Mouse (Mus musculus) Patski (cell line): ENCODE data around the gene Dnase1l1. TPM values are rescaled to one million over a fixed set of nuclear protein-coding genes. Genes with fewer than 3 reads are reported as not detected.

Experiments
- ATAC-seq: fragments of 100-300 bp; one replicate; pipeline ENCODE4 v1.8.0; 2021
- CTCF ChIA-PET: fragments of 350-600 bp; sonication (Branson Sonifier 250); formaldehyde crosslinking; loops from one replicate; lab custom pipeline; 2022; ENCODE audit warnings: inconsistent platforms; lab: Charles Lee
- POLR2A ChIA-PET: fragments of 350-600 bp; sonication (Branson Sonifier 250); formaldehyde crosslinking; loops from one replicate; lab custom pipeline; 2022; ENCODE audit warnings: antibody characterized with exemption, inconsistent platforms; lab: Charles Lee
- DNase-seq: peaks from one replicate; pipeline ENCODE4 v3.0.0-alpha.2; 2011; ENCODE audit warnings: low read depth, low spot score
- H3K27me3 ChIP-seq: fragments of 371-371 bp; one replicate; pipeline ENCODE4 v1.5.1; 2021
- CTCF ChIP-seq: fragments of 100-300 bp; IDR thresholded peaks from one replicate; pipeline ENCODE4 v1.5.1; 2021
- in situ Hi-C: fragments of 300-500 bp; cut with MboI; formaldehyde crosslinking; loops from 3 replicates; pipeline ENCODE4 v1.11.1; 2018; ENCODE audit warnings: low pct_unique_long_range_greater_than_20kb, mixed read lengths
- polyA plus RNA-seq: library from polyadenylated mRNA; unstranded; gene quantifications from one replicate; pipeline ENCODE4 v1.2.3, GENCODE M21; 2021

Gene Dnase1l1
- polyA plus RNA-seq = 42.2 TPM

- ChIA-PET POLR2A (interaction anchor here (1.0 to 2.3 kb wide), 3 partner anchors 9 to 36 kb away, joined by 3 to 10 read pairs (median 6); partner anchors contain the start of gene Rpl10), CTCF (interaction anchor here (1.2 to 1.3 kb wide), 3 partner anchors 12 to 132 kb away, joined by 3 to 5 read pairs (median 4); no protein-coding TSS in a partner anchor)
- peaks cover 19% of the 10 kb centered on the region for H3K27me3 ChIP-seq
- ATAC-seq (peak; percentile 96), DNase-seq (no peak)
- in situ Hi-C loops = loop anchor here (5.0 kb wide), 1 partner anchor 35 kb away; the partner anchor contains the start of gene Flna
- TF ChIP-seq CTCF = no peak
Measured at GRCm38 (mm10) chrX:74281732-74282394, at the start of gene Dnase1l1, which contains the start of gene Taz. Gene Dnase1l1 (minus strand): TSS chrX:74282337. Gene Taz (plus strand): TSS chrX:74281912.

GRCm38 (mm10) chrX:74330166-74330930 is 48.2 kb upstream of the Dnase1l1 start:
- POLR2A ChIA-PET = interaction anchor here (0.6 to 1.0 kb wide), 3 partner anchors 17 to 79 kb away, joined by 3 to 7 read pairs (median 5); no protein-coding TSS in a partner anchor
- H3K27me3 ChIP-seq = no peaks in the 10 kb centered on the region
- DNase-seq (no peak), ATAC-seq (no peak)
- in situ Hi-C loops = no loop called here
- TF ChIP-seq CTCF = no peak
- CTCF ChIA-PET = interaction anchor here (1.3 to 2.2 kb wide), 2 partner anchors 12 to 16 kb away, joined by 3 to 5 read pairs; no protein-coding TSS in a partner anchor

GRCm38 (mm10) chrX:74329215-74329671 is 47.1 kb upstream of the Dnase1l1 start:
- CTCF ChIA-PET = no interaction called here

GRCm38 (mm10) chrX:74328725-74329161 is 46.6 kb upstream of the Dnase1l1 start, which contains the start of gene Plxna3:
Gene Plxna3 (plus strand): TSS chrX:74329066.
- no peak for DNase-seq
- CTCF ChIA-PET = no interaction called here
- in situ Hi-C loops = no loop called here

More at GRCm38 (mm10) chrX:74329215-74329671, 47.1 kb upstream of the Dnase1l1 start:
- DNase-seq (no peak), ATAC-seq (peak; percentile 6)
- peaks cover 8% of the 10 kb centered on the region for H3K27me3 ChIP-seq
- no peak for TF ChIP-seq CTCF
- POLR2A ChIA-PET = interaction anchor here (0.6 to 1.6 kb wide), 2 partner anchors 18 to 39 kb away, joined by 3 to 5 read pairs; no protein-coding TSS in a partner anchor
- in situ Hi-C loops = no loop called here

GRCm38 (mm10) chrX:74312540-74313464 is 30.7 kb upstream of the Dnase1l1 start, which contains the start of gene Fam50a:
Gene Fam50a (plus strand): TSS chrX:74313033.
- H3K27me3 ChIP-seq = no peaks in the 10 kb centered on the region
- DNase-seq (no peak), ATAC-seq (peak; percentile 74)
- ChIA-PET CTCF (interaction anchor here (0.9 to 1.2 kb wide), 3 partner anchors 10 to 12 kb away, joined by 3 to 4 read pairs (median 3); no protein-coding TSS in a partner anchor), POLR2A (interaction anchor here (0.6 to 1.7 kb wide), 5 partner anchors 10 to 70 kb away, joined by 3 to 4 read pairs (median 3); no protein-coding TSS in a partner anchor)
- TF ChIP-seq CTCF = no peak
- in situ Hi-C loops = no loop called here

More at GRCm38 (mm10) chrX:74328725-74329161, 46.6 kb upstream of the Dnase1l1 start, which contains the start of gene Plxna3:
- H3K27me3 ChIP-seq = peaks cover 8% of the 10 kb centered on the region
- peak; percentile 81 for ATAC-seq
- POLR2A ChIA-PET = interaction anchor here (1.6 kb wide), 1 partner anchor 40 kb away, joined by 3 read pairs; no protein-coding TSS in a partner anchor
- TF ChIP-seq CTCF = no peak

GRCm38 (mm10) chrX:74304867-74305700 is 22.9 kb upstream of the Dnase1l1 start, which contains the start of gene Gdi1:
Gene Gdi1 (plus strand): TSS chrX:74304998.
- ATAC-seq (peak; percentile 66), DNase-seq (no peak)
- H3K27me3 ChIP-seq = peaks cover 3% of the 10 kb centered on the region
- in situ Hi-C loops = no loop called here
- no peak for TF ChIP-seq CTCF
- ChIA-PET CTCF (no interaction called here), POLR2A (interaction anchor here (0.6 kb wide), 2 partner anchors 15 to 21 kb away, joined by 3 read pairs; no protein-coding TSS in a partner anchor)

DNA sequence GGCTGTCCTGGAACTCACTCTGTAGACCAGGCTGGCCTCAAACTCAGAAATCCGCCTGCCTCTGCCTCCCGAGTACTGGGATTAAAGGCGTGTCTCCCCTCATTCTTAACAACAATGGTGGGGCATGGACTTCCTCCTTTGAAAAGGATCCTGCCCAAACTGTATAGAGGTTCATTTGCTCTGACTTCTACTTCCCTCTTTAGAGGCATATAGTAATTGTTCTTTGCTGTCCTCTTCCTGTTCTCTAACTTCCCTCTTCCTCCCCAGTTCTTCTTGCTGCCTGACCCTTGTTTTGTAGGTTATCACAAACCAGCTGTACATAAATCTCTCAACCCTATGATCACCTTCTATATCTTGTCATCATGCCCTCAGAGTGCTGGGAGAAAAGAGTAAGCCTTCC is 17.6 kb upstream of the Dnase1l1 start:
- H3K27me3 ChIP-seq = peaks cover 5% of the 10 kb centered on the region
- no peak for DNase-seq
- ChIA-PET POLR2A (no interaction called here), CTCF (no interaction called here)
- ATAC-seq = no peak
- in situ Hi-C loops = no loop called here
- no peak for TF ChIP-seq CTCF

GRCm38 (mm10) chrX:74298348-74298747 is 16.2 kb upstream of the Dnase1l1 start:
- in situ Hi-C loops = no loop called here
- POLR2A ChIA-PET = no interaction called here
- no peak for TF ChIP-seq CTCF
- CTCF ChIA-PET = interaction anchor here (1.3 kb wide), 1 partner anchor 9 kb away, joined by 4 read pairs; no protein-coding TSS in a partner anchor
- ATAC-seq (no peak), DNase-seq (no peak)
- peaks cover 5% of the 10 kb centered on the region for H3K27me3 ChIP-seq
